Mouse (Mus musculus) cerebellum, adult 2 months (tissue): Measurements from ENCODE around the gene Dagla. TPM values are rescaled to one million over a fixed set of nuclear protein-coding genes. Genes with fewer than 3 reads are reported as not detected.

Experiments used
- DNase-seq, 2 experiments: peaks; one replicate each; pipeline ENCODE4 v3.0.0; 2021
- H3K27ac ChIP-seq: fragments of 200-500 bp; 2 replicates; pipeline ENCODE4 v1.5.1; 2012; ENCODE audit warnings: low read length, control low read depth, inconsistent platforms; ENCODE audit not compliant: insufficient read depth
- H3K27me3 ChIP-seq: fragments of 200-500 bp; 2 replicates; pipeline ENCODE4 v1.6.1; 2012; ENCODE audit warnings: inconsistent platforms, mild to moderate bottlenecking, low read length, moderate library complexity; ENCODE audit not compliant: control insufficient read depth, insufficient read depth
- H3K4me1 ChIP-seq: fragments of 200-500 bp; 2 replicates; pipeline ENCODE4 v1.6.1; 2011; ENCODE audit warnings: low read length; ENCODE audit not compliant: control insufficient read depth, insufficient read depth
- H3K4me3 ChIP-seq: fragments of 200-500 bp; replicated peaks from 2 replicates; pipeline ENCODE3; 2011; ENCODE audit warnings: mild to moderate bottlenecking, low read depth, low read length, control low read depth; ENCODE audit not compliant: insufficient read depth
- CTCF ChIP-seq: fragments of 200-500 bp; IDR thresholded peaks from 2 replicates; pipeline ENCODE4 v1.5.1; 2011; ENCODE audit warnings: low read depth, mild to moderate bottlenecking, control low read depth, low read length, moderate library complexity, borderline replicate concordance; ENCODE audit not compliant: insufficient read depth
- POLR2A ChIP-seq: fragments of 200-500 bp; IDR thresholded peaks from 2 replicates; pipeline ENCODE4 v1.6.1; 2011; ENCODE audit warnings: low read length, control low read depth, borderline replicate concordance; ENCODE audit not compliant: insufficient read depth
- whole genome bisulfite sequencing: fragments of 180-500 bp; shearing (Covaris S2); methylation state at CpG from one replicate; pipeline ENCODE4 v1.1.7; 2018; 5-methylcytosine and 5-hydroxymethylcytosine counted together
- polyA plus RNA-seq: library from polyadenylated mRNA; depleted of rRNA; stranded (reverse); fragments of >200 nt; gene quantifications from 2 replicates; pipeline ENCODE4 v1.2.3, GENCODE M21; 2012

Gene Dagla
- polyA plus RNA-seq, 1 experiment: 53.4 TPM

- Histone ChIP-seq H3K27me3 (no peaks in the 10 kb centered on the region), H3K4me3 (no peak overlapping the region), H3K27ac (no peak overlapping the region), H3K4me1 (no peaks in the 10 kb centered on the region)
- WGBS: 10% methylated on average over 9 of the region's 9 CpGs
- TF ChIP-seq CTCF: no peak
- TF ChIP-seq POLR2A: no peak
- DNase-seq: no peak
Observed at GRCm38 (mm10) chr19:10323362-10323837, 18.7 kb upstream of the Dagla start.

- DNase-seq: no peak
- no peak for TF ChIP-seq CTCF
- TF ChIP-seq POLR2A: no peak
- H3K27me3 ChIP-seq: no peaks in the 10 kb centered on the region
- WGBS: 63% methylated on average over 4 of the region's 4 CpGs
- H3K4me3 ChIP-seq: no peak overlapping the region
- H3K27ac ChIP-seq: no peak overlapping the region
- no peaks in the 10 kb centered on the region for H3K4me1 ChIP-seq
Observed at GRCm38 (mm10) chr19:10317795-10318194, 13.1 kb upstream of the Dagla start.

- no peak for DNase-seq
- Histone ChIP-seq H3K27ac (no peak overlapping the region), H3K27me3 (no peaks in the 10 kb centered on the region), H3K4me1 (no peaks in the 10 kb centered on the region), H3K4me3 (no peak overlapping the region)
- no peak for TF ChIP-seq CTCF
- TF ChIP-seq POLR2A: no peak
- 88% methylated on average over 2 of the region's 2 CpGs for WGBS
Observed at GRCm38 (mm10) chr19:10317358-10317757, 12.7 kb upstream of the Dagla start.

GRCm38 (mm10) chr19:10316956-10317355 is 12.3 kb upstream of the Dagla start:
- TF ChIP-seq POLR2A (no peak), CTCF (no peak)
- 68% methylated on average over 4 of the region's 4 CpGs for WGBS
- no peaks in the 10 kb centered on the region for H3K4me1 ChIP-seq
- H3K27ac ChIP-seq: no peak overlapping the region
- no peaks in the 10 kb centered on the region for H3K27me3 ChIP-seq
- DNase-seq: no peak
- H3K4me3 ChIP-seq: no peak overlapping the region

GRCm38 (mm10) chr19:10312072-10312471 is 7.4 kb upstream of the Dagla start:
- Histone ChIP-seq H3K4me3 (no peak overlapping the region), H3K4me1 (no peaks in the 10 kb centered on the region), H3K27me3 (no peaks in the 10 kb centered on the region), H3K27ac (no peak overlapping the region)
- 23% methylated on average over 8 of the region's 8 CpGs for WGBS
- no peak for DNase-seq
- TF ChIP-seq POLR2A: no peak
- no peak for TF ChIP-seq CTCF

- no peak overlapping the region for H3K27ac ChIP-seq
- TF ChIP-seq CTCF (no peak), POLR2A (no peak)
- DNase-seq: no peak
- H3K27me3 ChIP-seq: no peaks in the 10 kb centered on the region
- 55% methylated on average over 2 of the region's 2 CpGs for WGBS
- no peak overlapping the region for H3K4me3 ChIP-seq
- peaks cover 3% of the 10 kb centered on the region; the same call in 1 of the 2 replicates for H3K4me1 ChIP-seq
Observed at GRCm38 (mm10) chr19:10308990-10309389, 4.3 kb upstream of the Dagla start.

DNA sequence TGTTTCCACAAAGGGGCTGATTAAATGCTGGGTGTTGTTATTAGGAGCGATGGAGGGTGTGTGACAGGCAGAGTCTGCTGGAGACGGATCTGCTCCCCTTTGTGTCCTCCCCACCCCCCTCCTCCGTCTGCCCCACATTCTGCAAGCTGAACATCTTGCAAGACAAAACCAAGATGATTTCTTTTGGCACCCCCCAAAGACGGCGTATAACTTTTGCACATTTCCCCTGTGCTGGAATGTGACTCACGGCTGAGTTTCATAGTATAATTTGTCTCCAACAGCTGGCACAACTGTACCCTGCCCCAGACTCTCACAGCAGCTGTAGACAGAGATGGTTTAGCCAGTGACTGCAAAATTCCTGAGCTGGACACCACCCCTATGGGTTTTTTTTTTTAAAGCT is 3.3 kb upstream of the Dagla start:
- no peak for TF ChIP-seq CTCF
- TF ChIP-seq POLR2A: no peak
- Histone ChIP-seq H3K4me1 (peaks cover 3% of the 10 kb centered on the region; the same call in 1 of the 2 replicates), H3K27ac (no peak overlapping the region), H3K4me3 (no peak overlapping the region), H3K27me3 (no peaks in the 10 kb centered on the region)
- DNase-seq: no peak
- WGBS: 19% methylated on average over 6 of the region's 6 CpGs

DNA sequence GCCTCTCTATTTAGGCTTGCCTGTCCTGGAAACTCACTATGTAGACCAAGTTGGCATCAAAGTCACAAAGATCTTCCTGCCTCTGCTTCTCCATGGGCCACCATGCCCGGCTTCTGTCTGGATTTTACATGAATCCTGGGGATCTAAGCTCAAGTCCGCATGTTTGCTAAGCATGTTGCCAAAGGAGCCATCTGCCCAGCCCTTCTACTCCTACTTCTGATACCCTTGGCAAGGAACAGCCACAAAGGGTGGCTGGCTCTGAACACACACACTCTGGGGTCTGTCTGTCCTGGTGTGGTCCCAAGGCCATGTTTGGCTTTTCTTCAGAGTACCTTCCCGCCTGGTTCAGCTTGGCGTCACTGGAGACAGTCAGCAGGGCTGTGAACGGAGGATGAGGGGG is 2.7 kb upstream of the Dagla start:
- H3K4me1 ChIP-seq: peaks cover 3% of the 10 kb centered on the region; the same call in 1 of the 2 replicates
- H3K27ac ChIP-seq: no peak overlapping the region
- no peak overlapping the region for H3K4me3 ChIP-seq
- no peak for DNase-seq
- WGBS: 16% methylated on average over 5 of the region's 5 CpGs
- H3K27me3 ChIP-seq: no peaks in the 10 kb centered on the region
- no peak for TF ChIP-seq POLR2A
